Mouse (Mus musculus) cerebellum, adult 2 months (tissue): ENCODE results near the gene Ulk4.

Source experiments
- CTCF ChIP-seq: fragments of 200-500 bp; IDR thresholded peaks from 2 replicates; pipeline ENCODE4 v1.5.1; 2011; ENCODE audit warnings: low read depth, mild to moderate bottlenecking, control low read depth, low read length, moderate library complexity, borderline replicate concordance; ENCODE audit not compliant: insufficient read depth
- POLR2A ChIP-seq: fragments of 200-500 bp; IDR thresholded peaks from 2 replicates; pipeline ENCODE4 v1.6.1; 2011; ENCODE audit warnings: low read length, control low read depth, borderline replicate concordance; ENCODE audit not compliant: insufficient read depth

GRCm38 (mm10) chr9:120946131-120946530 lies 330.9 kb downstream of the Ulk4 start:
- TF ChIP-seq CTCF (no peak), POLR2A (no peak)
